Mouse (Mus musculus): ENCODE data around the gene Btbd35f22.

Btbd35f22 gene

DNA sequence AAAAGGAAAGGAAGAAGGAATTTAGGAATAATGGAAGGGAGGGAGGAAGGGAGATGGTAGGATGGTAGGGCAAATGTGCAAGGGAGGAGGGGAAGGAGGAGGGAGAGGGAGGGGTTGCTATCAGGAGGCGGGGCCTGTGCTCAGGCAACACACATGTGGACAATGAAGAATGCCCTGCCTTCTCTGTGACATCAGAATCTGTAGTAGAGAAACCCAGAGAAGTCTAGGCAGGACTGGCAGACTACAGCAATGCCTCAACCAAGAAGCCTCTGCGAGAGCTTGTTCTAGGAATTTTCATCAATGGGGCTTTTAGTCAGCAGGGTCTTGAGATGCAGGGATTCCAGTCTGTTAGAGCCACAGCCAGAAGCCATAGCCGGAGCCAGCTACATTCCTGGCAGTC, at the start of gene Btbd35f22:
Gene Btbd35f22, plus strand, starts transcription at position 301 of the 400 bp plus-strand sequence.
- in situ Hi-C loops (cut with MboI, MseI), result loop anchor here (25.0 kb wide), 2 partner anchors 665 to 1065 kb away; no protein-coding TSS in a partner anchor

Measured in T-helper 2 cell (primary cell).